Mouse (Mus musculus): ENCODE data around the gene Tmsb4x. TPM values are rescaled to one million over a fixed set of nuclear protein-coding genes. Genes with fewer than 3 reads are reported as not detected.

The Tmsb4x gene
- total RNA-seq (2021): 100 to 1,000 TPM; 959 to 978 TPM
- long read RNA-seq, experiment 1, transcript Tmsb4x-202 (3 exons, 864 nt): minor isoform, 6 of 207 reads
- long read RNA-seq, experiment 1, transcript Tmsb4x-201 (3 exons, 768 nt): major isoform, 191 of 207 reads
- long read RNA-seq, experiment 1, partial matches to known transcripts: 2 of 207 reads
- long read RNA-seq, experiment 1, other reads (novel, unspliced or antisense): 7 of 207 reads
- long read RNA-seq, experiment 2, transcript Tmsb4x-201 (3 exons, 768 nt): major isoform, 206 of 221 reads
- long read RNA-seq, experiment 2, transcript Tmsb4x-202 (3 exons, 864 nt): minor isoform, 6 of 221 reads
- long read RNA-seq, experiment 2, partial matches to known transcripts: 2 of 221 reads
- long read RNA-seq, experiment 2, other reads (novel, unspliced or antisense): 7 of 221 reads

- peak; percentile 70 to 78 for DNase-seq (ENCODE audit: low spot score in 2 of 2)
These were observed at the start of gene Tmsb4x for GRCm38 (mm10) chrX:167208978-167209754. Gene Tmsb4x, minus strand, starts transcription at chrX:167209315.

GRCm38 (mm10) chrX:167241736-167242135, 32.6 kb upstream of the Tmsb4x start:
- no peak for DNase-seq (ENCODE audit: low spot score in 2 of 2)

- DNase-seq (ENCODE audit: low spot score in 2 of 2): no peak
These were observed 30.3 kb upstream of the Tmsb4x start for GRCm38 (mm10) chrX:167239293-167239921.

- DNase-seq (ENCODE audit: low spot score in 2 of 2): peak; percentile 67 to 79
These were observed 24.1 kb upstream of the Tmsb4x start for GRCm38 (mm10) chrX:167233104-167233687.

GRCm38 (mm10) chrX:167231150-167231549, 22.0 kb upstream of the Tmsb4x start:
- DNase-seq (ENCODE audit: low spot score in 2 of 2): no peak

GRCm38 (mm10) chrX:167229819-167230218, 20.7 kb upstream of the Tmsb4x start:
- DNase-seq (ENCODE audit: low spot score in 2 of 2): no peak

GRCm38 (mm10) chrX:167229206-167229605, 20.1 kb upstream of the Tmsb4x start:
- DNase-seq (ENCODE audit: low spot score in 2 of 2): peak in 1 of 2 experiments; percentile 53

GRCm38 (mm10) chrX:167227756-167228155, 18.6 kb upstream of the Tmsb4x start:
- no peak for DNase-seq (ENCODE audit: low spot score in 2 of 2)

- DNase-seq (ENCODE audit: low spot score in 2 of 2): no peak
These were observed 18.0 kb upstream of the Tmsb4x start for GRCm38 (mm10) chrX:167227138-167227537.

- DNase-seq (ENCODE audit: low spot score in 2 of 2): no peak
These were observed 17.5 kb upstream of the Tmsb4x start for GRCm38 (mm10) chrX:167226570-167226969.

- DNase-seq (ENCODE audit: low spot score in 2 of 2): peak in 1 of 2 experiments; percentile 23
These were observed 3.6 kb upstream of the Tmsb4x start for GRCm38 (mm10) chrX:167212707-167213106.

- DNase-seq (ENCODE audit: low spot score in 2 of 2): no peak
These were observed 2.9 kb upstream of the Tmsb4x start for GRCm38 (mm10) chrX:167211871-167212555.

GRCm38 (mm10) chrX:167210319-167210728, 1.2 kb upstream of the Tmsb4x start:
- no peak for DNase-seq (ENCODE audit: low spot score in 2 of 2)

GRCm38 (mm10) chrX:167209828-167210227, 713 bp upstream of the Tmsb4x start:
- DNase-seq (ENCODE audit: low spot score in 2 of 2): no peak

GRCm38 (mm10) chrX:167208506-167208820, 652 bp downstream of the Tmsb4x start:
- DNase-seq (ENCODE audit: low spot score in 2 of 2): peak in 1 of 2 experiments; percentile 20

- peak in 1 of 2 experiments; percentile 11 for DNase-seq (ENCODE audit: low spot score in 2 of 2)
These were observed 1.2 kb downstream of the Tmsb4x start for GRCm38 (mm10) chrX:167207741-167208505.

GRCm38 (mm10) chrX:167205813-167206520, 3.1 kb downstream of the Tmsb4x start:
- DNase-seq (ENCODE audit: low spot score in 2 of 2): no peak

GRCm38 (mm10) chrX:167201365-167201764, 7.8 kb downstream of the Tmsb4x start:
- DNase-seq (ENCODE audit: low spot score in 2 of 2): no peak

GRCm38 (mm10) chrX:167195228-167195649, 13.9 kb downstream of the Tmsb4x start:
- DNase-seq (ENCODE audit: low spot score in 2 of 2): no peak
